Mouse (Mus musculus) small intestine, adult 2 months (tissue): ENCODE data around the gene Cpm.

Source experiments
- CTCF ChIP-seq: fragments of 200-500 bp; IDR thresholded peaks from 2 replicates; pipeline ENCODE4 v1.5.1; 2012; ENCODE audit warnings: low read depth, mild to moderate bottlenecking, control low read depth, inconsistent platforms, low read length, moderate library complexity, mixed read lengths; ENCODE audit not compliant: insufficient replicate concordance, insufficient read length; ENCODE audit errors: extremely low read depth
- POLR2A ChIP-seq: fragments of 200-500 bp; IDR thresholded peaks from 2 replicates; pipeline ENCODE4 v1.6.1; 2012; ENCODE audit warnings: low read depth, mild to moderate bottlenecking, control low read depth, inconsistent platforms, low read length, moderate library complexity

DNA sequence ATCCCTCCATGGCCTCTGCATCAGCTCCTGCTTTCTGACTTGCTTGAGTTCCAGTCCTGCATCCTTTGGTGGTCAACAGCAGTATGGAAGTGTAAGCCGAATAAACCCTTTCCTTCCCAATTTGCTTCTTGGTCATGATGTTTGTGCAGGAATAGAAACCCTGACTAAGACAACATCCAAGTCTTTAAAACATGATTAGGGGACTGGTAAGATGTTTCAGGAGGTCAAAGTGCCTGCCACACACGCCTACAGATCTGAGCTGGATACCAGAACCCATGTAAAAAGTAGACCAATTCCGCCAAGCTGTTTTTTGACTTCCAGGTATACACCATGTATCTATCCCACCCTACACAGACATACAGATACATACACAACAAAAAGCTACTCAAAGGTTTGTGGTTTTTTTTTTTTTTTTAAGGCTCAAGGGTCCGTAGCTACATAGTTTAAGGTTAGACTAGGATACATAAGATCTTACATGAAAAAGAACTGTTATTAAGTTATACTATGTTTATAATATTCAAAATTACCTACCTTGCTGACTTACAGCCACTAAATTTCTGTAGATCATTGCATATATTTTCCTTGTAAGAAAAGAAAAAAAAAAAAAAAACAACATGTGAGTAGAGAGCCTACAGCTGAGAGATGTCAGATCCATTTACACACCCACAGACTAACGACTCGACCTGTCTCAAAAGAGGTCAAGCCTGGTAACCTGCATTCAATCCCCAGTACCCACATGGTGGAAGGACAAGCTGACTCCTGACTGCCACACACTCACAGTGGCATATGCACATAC, 71.9 kb downstream of the Cpm start:
- TF ChIP-seq POLR2A (no peak), CTCF (no peak)
